Mouse (Mus musculus): ENCODE results near the gene Npas3. TPM values are rescaled to one million over a fixed set of nuclear protein-coding genes. Genes with fewer than 3 reads are reported as not detected.

Npas3 gene
- polyA plus RNA-seq, 1 experiment: 0.01 TPM

GRCm38 (mm10) chr12:53321018-53321417 is 72.5 kb downstream of the Npas3 start:
- no peaks in the 10 kb centered on the region for H3K79me2 ChIP-seq (ENCODE audit: control insufficient read depth, insufficient read depth)
- no peaks in the 10 kb centered on the region for H3K79me3 ChIP-seq (ENCODE audit: low read depth)
- no peaks in the 10 kb centered on the region for H3K36me3 ChIP-seq (ENCODE audit: control insufficient read depth, insufficient read depth)
- TF ChIP-seq MYOD1 (IDR thresholded peaks at IDR 0.05; ENCODE audit: control insufficient read depth, insufficient read length, low read depth) (no peak), USF1 (IDR thresholded peaks at IDR 0.05; ENCODE audit: low read depth) (no peak), MAX (IDR thresholded peaks at IDR 0.05) (no peak), CEBPB (IDR thresholded peaks at IDR 0.05; ENCODE audit: low read depth) (no peak), CTCF (IDR thresholded peaks at IDR 0.05; ENCODE audit: control insufficient read depth, insufficient read depth, insufficient read length) (no peak), FOSL1 (IDR thresholded peaks at IDR 0.05; ENCODE audit: insufficient read depth, low read length, poor library complexity, severe bottlenecking) (no peak), MYOG (IDR thresholded peaks at IDR 0.05; ENCODE audit: control insufficient read depth, extremely low read depth, insufficient read length) (no peak)
- H3K27me3 ChIP-seq (ENCODE audit: control insufficient read depth, insufficient read depth, insufficient read length): no peaks in the 10 kb centered on the region
- H3K4me3 ChIP-seq (ENCODE audit: insufficient read depth, poor library complexity, severe bottlenecking): no peak overlapping the region
- H3ac ChIP-seq (ENCODE audit: control insufficient read depth, insufficient read length, low read depth): no peak overlapping the region

GRCm38 (mm10) chr12:53321944-53322343 is 73.5 kb downstream of the Npas3 start:
- no peaks in the 10 kb centered on the region for H3K79me3 ChIP-seq (ENCODE audit: low read depth)
- H3ac ChIP-seq (ENCODE audit: control insufficient read depth, insufficient read length, low read depth): no peak overlapping the region
- TF ChIP-seq MYOG (IDR thresholded peaks at IDR 0.05; ENCODE audit: control insufficient read depth, extremely low read depth, insufficient read length) (no peak), FOSL1 (IDR thresholded peaks at IDR 0.05; ENCODE audit: insufficient read depth, low read length, poor library complexity, severe bottlenecking) (no peak), MAX (IDR thresholded peaks at IDR 0.05) (no peak), CTCF (IDR thresholded peaks at IDR 0.05; ENCODE audit: control insufficient read depth, insufficient read depth, insufficient read length) (no peak), CEBPB (IDR thresholded peaks at IDR 0.05; ENCODE audit: low read depth) (no peak), USF1 (IDR thresholded peaks at IDR 0.05; ENCODE audit: low read depth) (no peak), MYOD1 (IDR thresholded peaks at IDR 0.05; ENCODE audit: control insufficient read depth, insufficient read length, low read depth) (no peak)
- H3K79me2 ChIP-seq (ENCODE audit: control insufficient read depth, insufficient read depth): no peaks in the 10 kb centered on the region
- no peak overlapping the region for H3K4me3 ChIP-seq (ENCODE audit: insufficient read depth, poor library complexity, severe bottlenecking)
- H3K27me3 ChIP-seq (ENCODE audit: control insufficient read depth, insufficient read depth, insufficient read length): no peaks in the 10 kb centered on the region
- H3K36me3 ChIP-seq (ENCODE audit: control insufficient read depth, insufficient read depth): no peaks in the 10 kb centered on the region

GRCm38 (mm10) chr12:53327653-53328188 is 79.2 kb downstream of the Npas3 start:
- H3K27me3 ChIP-seq (ENCODE audit: control insufficient read depth, insufficient read depth, insufficient read length): no peaks in the 10 kb centered on the region
- TF ChIP-seq CEBPB (IDR thresholded peaks at IDR 0.05; ENCODE audit: low read depth): no peak
- TF ChIP-seq USF1 (IDR thresholded peaks at IDR 0.05; ENCODE audit: low read depth): no peak
- no peak for TF ChIP-seq FOSL1 (IDR thresholded peaks at IDR 0.05; ENCODE audit: insufficient read depth, low read length, poor library complexity, severe bottlenecking)
- TF ChIP-seq CTCF (IDR thresholded peaks at IDR 0.05; ENCODE audit: control insufficient read depth, insufficient read depth, insufficient read length): no peak
- TF ChIP-seq MYOD1 (IDR thresholded peaks at IDR 0.05; ENCODE audit: control insufficient read depth, insufficient read length, low read depth): no peak
- no peak for TF ChIP-seq MYOG (IDR thresholded peaks at IDR 0.05; ENCODE audit: control insufficient read depth, extremely low read depth, insufficient read length)
- no peak for TF ChIP-seq MAX (IDR thresholded peaks at IDR 0.05)
- H3K79me2 ChIP-seq (ENCODE audit: control insufficient read depth, insufficient read depth): no peaks in the 10 kb centered on the region
- no peaks in the 10 kb centered on the region for H3K79me3 ChIP-seq (ENCODE audit: low read depth)
- no peak overlapping the region for H3ac ChIP-seq (ENCODE audit: control insufficient read depth, insufficient read length, low read depth)
- no peak overlapping the region for H3K4me3 ChIP-seq (ENCODE audit: insufficient read depth, poor library complexity, severe bottlenecking)
- no peaks in the 10 kb centered on the region for H3K36me3 ChIP-seq (ENCODE audit: control insufficient read depth, insufficient read depth)

- no peak for TF ChIP-seq MYOG (IDR thresholded peaks at IDR 0.05; ENCODE audit: control insufficient read depth, extremely low read depth, insufficient read length)
- TF ChIP-seq USF1 (IDR thresholded peaks at IDR 0.05; ENCODE audit: low read depth): no peak
- TF ChIP-seq MAX (IDR thresholded peaks at IDR 0.05): no peak
- no peak for TF ChIP-seq CTCF (IDR thresholded peaks at IDR 0.05; ENCODE audit: control insufficient read depth, insufficient read depth, insufficient read length)
- no peak for TF ChIP-seq CEBPB (IDR thresholded peaks at IDR 0.05; ENCODE audit: low read depth)
- no peak for TF ChIP-seq FOSL1 (IDR thresholded peaks at IDR 0.05; ENCODE audit: insufficient read depth, low read length, poor library complexity, severe bottlenecking)
- TF ChIP-seq MYOD1 (IDR thresholded peaks at IDR 0.05; ENCODE audit: control insufficient read depth, insufficient read length, low read depth): no peak
- Histone ChIP-seq H3K79me2 (ENCODE audit: control insufficient read depth, insufficient read depth) (no peaks in the 10 kb centered on the region), H3ac (ENCODE audit: control insufficient read depth, insufficient read length, low read depth) (no peak overlapping the region), H3K27me3 (ENCODE audit: control insufficient read depth, insufficient read depth, insufficient read length) (no peaks in the 10 kb centered on the region), H3K4me3 (ENCODE audit: insufficient read depth, poor library complexity, severe bottlenecking) (no peak overlapping the region), H3K79me3 (ENCODE audit: low read depth) (no peaks in the 10 kb centered on the region), H3K36me3 (ENCODE audit: control insufficient read depth, insufficient read depth) (no peaks in the 10 kb centered on the region)
Measured at GRCm38 (mm10) chr12:53328257-53328736, 79.8 kb downstream of the Npas3 start.

GRCm38 (mm10) chr12:53330141-53330540 is 81.7 kb downstream of the Npas3 start:
- TF ChIP-seq FOSL1 (IDR thresholded peaks at IDR 0.05; ENCODE audit: insufficient read depth, low read length, poor library complexity, severe bottlenecking): no peak
- TF ChIP-seq CTCF (IDR thresholded peaks at IDR 0.05; ENCODE audit: control insufficient read depth, insufficient read depth, insufficient read length): no peak
- no peak for TF ChIP-seq CEBPB (IDR thresholded peaks at IDR 0.05; ENCODE audit: low read depth)
- TF ChIP-seq MYOG (IDR thresholded peaks at IDR 0.05; ENCODE audit: control insufficient read depth, extremely low read depth, insufficient read length): no peak
- no peak for TF ChIP-seq MYOD1 (IDR thresholded peaks at IDR 0.05; ENCODE audit: control insufficient read depth, insufficient read length, low read depth)
- TF ChIP-seq MAX (IDR thresholded peaks at IDR 0.05): no peak
- no peak for TF ChIP-seq USF1 (IDR thresholded peaks at IDR 0.05; ENCODE audit: low read depth)
- Histone ChIP-seq H3K79me2 (ENCODE audit: control insufficient read depth, insufficient read depth) (no peaks in the 10 kb centered on the region), H3K27me3 (ENCODE audit: control insufficient read depth, insufficient read depth, insufficient read length) (no peaks in the 10 kb centered on the region), H3ac (ENCODE audit: control insufficient read depth, insufficient read length, low read depth) (no peak overlapping the region), H3K79me3 (ENCODE audit: low read depth) (no peaks in the 10 kb centered on the region), H3K36me3 (ENCODE audit: control insufficient read depth, insufficient read depth) (no peaks in the 10 kb centered on the region), H3K4me3 (ENCODE audit: insufficient read depth, poor library complexity, severe bottlenecking) (no peak overlapping the region)

Data from C2C12 (cell line).